Mouse (Mus musculus) embryo, embryonic 11.5 days (tissue): ENCODE data around the gene Cenpp.
"Not testable (repeated sequence)": the region's sequence is repeated elsewhere in the genome, so short reads cannot be mapped to it uniquely, and the experiment has no call there.

Experiments used
- DNase-seq: peaks from one replicate; pipeline ENCODE4 v3.0.0-alpha.2; 2012; ENCODE audit warnings: low read depth, low spot score

Cenpp gene

GRCm38 (mm10) chr13:49607714-49608113 lies 44.9 kb downstream of the Cenpp start, which contains the start of gene Ogn:
Gene Ogn, plus strand, starts transcription at chr13:49608046.
- DNase-seq = peak; percentile 5

GRCm38 (mm10) chr13:49603603-49604002 lies 49.0 kb downstream of the Cenpp start:
- no peak for DNase-seq

GRCm38 (mm10) chr13:49602541-49602940 lies 50.0 kb downstream of the Cenpp start:
- not testable (repeated sequence) for DNase-seq

- DNase-seq = no peak
Observed at GRCm38 (mm10) chr13:49586062-49586461, 66.5 kb downstream of the Cenpp start.

GRCm38 (mm10) chr13:49584307-49585005 lies 68.1 kb downstream of the Cenpp start:
- no peak for DNase-seq

GRCm38 (mm10) chr13:49583859-49584258 lies 68.7 kb downstream of the Cenpp start:
- DNase-seq = no peak

GRCm38 (mm10) chr13:49581541-49582530 lies 70.7 kb downstream of the Cenpp start, which contains the start of gene Omd:
Gene Omd, plus strand, starts transcription at chr13:49582462.
- peak; percentile 14 for DNase-seq

GRCm38 (mm10) chr13:49571418-49571817 lies 81.2 kb downstream of the Cenpp start:
- no peak for DNase-seq

GRCm38 (mm10) chr13:49570371-49570770 lies 82.2 kb downstream of the Cenpp start:
- no peak for DNase-seq

GRCm38 (mm10) chr13:49564347-49564746 lies 88.2 kb downstream of the Cenpp start:
- no peak for DNase-seq

GRCm38 (mm10) chr13:49560886-49561285 lies 91.7 kb downstream of the Cenpp start:
- DNase-seq = no peak

- DNase-seq = no peak
Observed at GRCm38 (mm10) chr13:49559185-49559584, 93.4 kb downstream of the Cenpp start.

- DNase-seq = no peak
Observed at GRCm38 (mm10) chr13:49556924-49557323, 95.7 kb downstream of the Cenpp start.

GRCm38 (mm10) chr13:49556203-49556602 lies 96.4 kb downstream of the Cenpp start:
- no peak for DNase-seq

GRCm38 (mm10) chr13:49554519-49554918 lies 98.1 kb downstream of the Cenpp start:
- DNase-seq = no peak

- DNase-seq = no peak
Observed at GRCm38 (mm10) chr13:49549616-49550015, 103.0 kb downstream of the Cenpp start.

- DNase-seq = no peak
Observed at GRCm38 (mm10) chr13:49547563-49548150, 104.9 kb downstream of the Cenpp start.

- DNase-seq = no peak
Observed at GRCm38 (mm10) chr13:49546517-49546916, 106.1 kb downstream of the Cenpp start.

- DNase-seq = no peak
Observed at GRCm38 (mm10) chr13:49545646-49546045, 106.9 kb downstream of the Cenpp start.

GRCm38 (mm10) chr13:49544279-49544678 lies 108.3 kb downstream of the Cenpp start, which contains the start of gene Aspn:
Gene Aspn, plus strand, starts transcription at chr13:49544443.
- DNase-seq = no peak

GRCm38 (mm10) chr13:49538693-49539092 lies 113.9 kb downstream of the Cenpp start:
- DNase-seq = no peak

GRCm38 (mm10) chr13:49536946-49537345 lies 115.6 kb downstream of the Cenpp start:
- no peak for DNase-seq
